Mouse (Mus musculus) heart, adult 2 months (tissue): Measurements from ENCODE around the gene Simc1.

Experiments used
- CTCF ChIP-seq: fragments of 200-600 bp; IDR thresholded peaks from 2 replicates; pipeline ENCODE4 v1.8.1; 2022; ENCODE audit warnings: antibody characterized with exemption, mild to moderate bottlenecking, moderate library complexity
- EP300 ChIP-seq: fragments of 200-500 bp; IDR thresholded peaks from 2 replicates; pipeline ENCODE4 v1.6.1; 2011; ENCODE audit warnings: low read depth, low read length, control low read depth; ENCODE audit not compliant: insufficient read depth

- TF ChIP-seq CTCF (no peak), EP300 (no peak)
Observed at GRCm38 (mm10) chr13:54585831-54586230, 82.3 kb downstream of the Simc1 start.
